Mouse (Mus musculus): ENCODE results near the gene Olfr370. TPM values are rescaled to one million over a fixed set of nuclear protein-coding genes. Genes with fewer than 3 reads are reported as not detected.
"Not testable (repeated sequence)": the region's sequence is repeated elsewhere in the genome, so short reads cannot be mapped to it uniquely, and the experiment has no call there.

The Olfr370 gene
- total and polyA plus RNA-seq, 3 experiments: 0.22 TPM; not detected in 2

DNA sequence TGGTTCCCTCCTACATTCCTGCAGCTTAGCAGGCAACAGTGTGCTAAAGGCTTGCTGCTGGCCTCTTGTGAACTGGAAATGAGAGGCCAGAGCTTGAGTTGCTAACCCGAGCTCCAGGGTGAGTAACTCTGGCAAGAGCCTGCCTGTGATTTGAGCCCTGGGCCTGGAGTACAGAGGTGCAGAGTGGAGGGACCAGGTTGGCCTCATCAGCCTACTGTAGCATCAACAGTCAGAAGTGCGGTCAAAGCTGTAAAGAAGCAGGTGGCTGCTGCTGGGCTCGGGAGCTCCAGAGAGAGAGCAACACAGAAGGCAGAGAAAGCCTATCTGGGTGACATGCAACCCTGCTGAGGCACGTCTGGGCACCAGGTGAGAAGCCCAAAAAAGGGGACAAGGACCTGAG, 33.6 kb downstream of the Olfr370 start:
- DNase-seq (ENCODE audit: low spot score) (no peak), ATAC-seq (ENCODE audit: extremely low read depth, insufficient number of reproducible peaks, low FRiP score, poor library complexity, severe bottlenecking) (no peak)
- Histone ChIP-seq H3K36me3 (replicated peaks) (peaks cover 62% of the 10 kb centered on the region), H3K27me3 (ENCODE audit: insufficient read depth, low read length) (no peaks in the 10 kb centered on the region), H3K4me1 (ENCODE audit: insufficient read depth, low read depth, low read length) (peaks cover 61% of the 10 kb centered on the region), H3K9me3 (replicated peaks) (no peaks in the 10 kb centered on the region), H3K4me3 (ENCODE audit: low read depth, low read length) (no peak overlapping the region)
- TF ChIP-seq POLR2AphosphoS5 (IDR thresholded peaks at IDR 0.05; ENCODE audit: insufficient replicate concordance, low read depth, low read length) (no peak), GATA1 (IDR thresholded peaks at IDR 0.05; ENCODE audit: borderline replicate concordance, low read length) (no peak), GATA2 (IDR thresholded peaks at IDR 0.05; ENCODE audit: borderline replicate concordance, low read depth, low read length) (no peak), TAL1 (conservative IDR thresholded peaks at IDR 0.05; ENCODE audit: low read depth, low read length) (no peak), CTCF (IDR thresholded peaks at IDR 0.05; ENCODE audit: low read depth, low read length) (no peak)

DNA sequence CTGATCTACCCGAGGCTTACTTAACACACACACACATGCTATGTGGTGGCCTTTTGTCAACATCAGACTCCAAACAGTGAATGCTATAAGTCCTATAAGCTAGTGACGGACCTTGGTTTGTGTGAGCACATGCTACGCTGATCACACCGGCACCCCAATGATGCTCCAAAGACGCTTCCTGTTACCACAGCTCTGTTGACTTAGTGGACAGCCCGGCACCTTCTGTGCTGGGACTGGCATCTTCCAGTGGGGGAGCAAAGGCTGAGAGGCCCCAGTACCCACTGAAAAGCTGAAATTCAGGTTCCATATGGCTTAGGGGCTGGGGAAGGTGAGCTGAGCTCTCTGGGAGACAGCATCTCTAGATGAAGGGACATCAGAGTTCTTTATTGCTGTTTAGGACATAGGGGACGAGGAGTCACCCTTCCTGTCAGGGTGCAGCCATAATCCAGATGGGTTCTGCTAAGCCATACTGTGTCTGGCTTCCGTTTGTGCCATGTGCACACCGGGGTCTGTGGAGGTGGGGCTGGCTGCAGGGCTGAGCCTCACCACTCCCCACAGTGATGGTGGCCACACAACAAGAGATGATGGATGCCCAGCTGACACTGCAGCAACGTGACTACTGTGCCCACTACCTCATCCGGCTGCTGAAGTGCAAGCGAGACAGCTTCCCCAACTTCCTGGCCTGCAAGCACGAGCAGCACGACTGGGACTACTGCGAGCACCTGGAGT, 34.9 kb downstream of the Olfr370 start:
- DNase-seq (ENCODE audit: low spot score) (no peak), ATAC-seq (ENCODE audit: extremely low read depth, insufficient number of reproducible peaks, low FRiP score, poor library complexity, severe bottlenecking) (no peak)
- no peak for TF ChIP-seq GATA1 (IDR thresholded peaks at IDR 0.05; ENCODE audit: borderline replicate concordance, low read length)
- no peak for TF ChIP-seq GATA2 (IDR thresholded peaks at IDR 0.05; ENCODE audit: borderline replicate concordance, low read depth, low read length)
- TF ChIP-seq CTCF (IDR thresholded peaks at IDR 0.05; ENCODE audit: low read depth, low read length): no peak
- no peak for TF ChIP-seq TAL1 (conservative IDR thresholded peaks at IDR 0.05; ENCODE audit: low read depth, low read length)
- no peak for TF ChIP-seq POLR2AphosphoS5 (IDR thresholded peaks at IDR 0.05; ENCODE audit: insufficient replicate concordance, low read depth, low read length)
- no peaks in the 10 kb centered on the region for H3K9me3 ChIP-seq (replicated peaks)
- peaks cover 67% of the 10 kb centered on the region for H3K4me1 ChIP-seq (ENCODE audit: insufficient read depth, low read depth, low read length)
- peaks cover 74% of the 10 kb centered on the region for H3K36me3 ChIP-seq (replicated peaks)
- H3K27me3 ChIP-seq (ENCODE audit: insufficient read depth, low read length): no peaks in the 10 kb centered on the region
- H3K4me3 ChIP-seq (ENCODE audit: low read depth, low read length): no peak overlapping the region

DNA sequence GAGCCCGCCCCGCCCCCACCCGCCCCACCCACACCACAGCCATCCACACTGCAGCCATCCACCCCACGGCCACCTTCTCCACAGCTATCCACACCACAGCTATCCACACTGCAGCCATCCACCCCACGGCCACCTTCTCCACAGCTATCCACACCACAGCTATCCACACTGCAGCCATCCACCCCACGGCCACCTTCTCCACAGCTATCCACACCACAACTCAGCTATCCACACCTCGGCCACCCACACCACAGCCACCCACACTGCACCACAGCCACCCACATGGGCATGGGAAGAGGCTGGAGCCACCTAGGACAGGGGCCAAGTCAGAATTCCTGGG, 35.4 kb downstream of the Olfr370 start:
- not testable (repeated sequence) for H3K27me3 ChIP-seq (ENCODE audit: insufficient read depth, low read length); DNase-seq (ENCODE audit: low spot score); H3K4me3 ChIP-seq (ENCODE audit: low read depth, low read length); H3K9me3 ChIP-seq (replicated peaks); ATAC-seq (ENCODE audit: extremely low read depth, insufficient number of reproducible peaks, low FRiP score, poor library complexity, severe bottlenecking)
- Histone ChIP-seq H3K36me3 (replicated peaks) (peaks cover 80% of the 10 kb centered on the region), H3K4me1 (ENCODE audit: insufficient read depth, low read depth, low read length) (peaks cover 70% of the 10 kb centered on the region)

DNA sequence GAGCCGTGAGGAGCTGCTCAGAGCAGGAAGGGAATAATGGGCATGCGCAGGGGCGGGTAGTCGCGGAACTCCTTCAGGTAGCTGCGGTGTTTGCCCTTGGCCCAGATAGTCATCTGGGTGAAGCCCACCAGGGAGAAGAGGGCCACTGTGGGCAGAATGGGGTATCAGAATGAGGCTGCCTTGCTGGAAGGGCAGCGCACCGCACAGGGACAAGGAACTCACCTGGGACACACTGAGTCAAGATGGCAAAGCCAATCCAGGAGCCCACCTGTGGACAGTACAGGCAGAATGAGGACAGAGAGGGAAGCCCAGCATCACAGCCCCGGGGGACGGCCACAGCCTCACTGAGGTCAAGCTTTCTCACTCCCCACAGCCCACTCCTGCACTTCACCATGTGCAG, 36.2 kb downstream of the Olfr370 start:
- DNase-seq (ENCODE audit: low spot score) (no peak), ATAC-seq (ENCODE audit: extremely low read depth, insufficient number of reproducible peaks, low FRiP score, poor library complexity, severe bottlenecking) (no peak)
- H3K4me3 ChIP-seq (ENCODE audit: low read depth, low read length): no peak overlapping the region
- peaks cover 88% of the 10 kb centered on the region for H3K36me3 ChIP-seq (replicated peaks)
- no peaks in the 10 kb centered on the region for H3K27me3 ChIP-seq (ENCODE audit: insufficient read depth, low read length)
- no peaks in the 10 kb centered on the region for H3K9me3 ChIP-seq (replicated peaks)
- peaks cover 66% of the 10 kb centered on the region for H3K4me1 ChIP-seq (ENCODE audit: insufficient read depth, low read depth, low read length)
- TF ChIP-seq POLR2AphosphoS5 (IDR thresholded peaks at IDR 0.05; ENCODE audit: insufficient replicate concordance, low read depth, low read length) (no peak), GATA2 (IDR thresholded peaks at IDR 0.05; ENCODE audit: borderline replicate concordance, low read depth, low read length) (no peak), GATA1 (IDR thresholded peaks at IDR 0.05; ENCODE audit: borderline replicate concordance, low read length) (no peak), TAL1 (conservative IDR thresholded peaks at IDR 0.05; ENCODE audit: low read depth, low read length) (no peak), CTCF (IDR thresholded peaks at IDR 0.05; ENCODE audit: low read depth, low read length) (no peak)

DNA sequence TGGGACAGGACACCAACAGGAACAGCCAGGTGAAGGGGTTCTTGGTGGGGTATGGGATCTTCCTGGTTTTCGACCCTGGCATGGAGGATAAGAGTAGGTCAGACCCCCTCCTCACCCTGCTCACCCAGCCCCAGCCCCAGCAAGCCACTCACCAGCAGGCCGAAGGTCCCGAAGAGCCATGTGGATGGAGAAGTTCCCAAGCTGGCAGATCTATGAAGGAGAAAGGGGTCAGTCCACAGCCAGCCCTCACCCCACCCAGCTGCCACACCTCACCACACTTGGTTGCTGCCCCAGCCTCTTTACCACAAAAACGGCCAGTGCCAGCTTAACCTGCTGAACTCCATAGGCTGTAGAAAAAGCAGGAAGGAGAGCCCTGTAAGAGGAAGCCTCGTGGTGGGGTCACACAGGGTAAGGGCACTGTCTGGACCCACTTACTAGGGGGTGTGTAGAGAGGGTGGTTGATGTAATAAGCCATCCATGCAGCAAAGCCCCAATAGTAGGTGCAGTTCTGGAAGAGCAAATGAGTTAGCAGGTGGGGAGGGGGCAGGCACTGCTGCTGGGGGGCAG, 36.7 kb downstream of the Olfr370 start:
- H3K36me3 ChIP-seq (replicated peaks): peaks cover 93% of the 10 kb centered on the region
- ATAC-seq (ENCODE audit: extremely low read depth, insufficient number of reproducible peaks, low FRiP score, poor library complexity, severe bottlenecking): no peak
- H3K27me3 ChIP-seq (ENCODE audit: insufficient read depth, low read length): no peaks in the 10 kb centered on the region
- H3K4me1 ChIP-seq (ENCODE audit: insufficient read depth, low read depth, low read length): peaks cover 62% of the 10 kb centered on the region
- no peak for DNase-seq (ENCODE audit: low spot score)
- H3K9me3 ChIP-seq (replicated peaks): no peaks in the 10 kb centered on the region
- H3K4me3 ChIP-seq (ENCODE audit: low read depth, low read length): no peak overlapping the region
- TF ChIP-seq TAL1 (conservative IDR thresholded peaks at IDR 0.05; ENCODE audit: low read depth, low read length) (no peak), GATA1 (IDR thresholded peaks at IDR 0.05; ENCODE audit: borderline replicate concordance, low read length) (no peak), CTCF (IDR thresholded peaks at IDR 0.05; ENCODE audit: low read depth, low read length) (no peak), GATA2 (IDR thresholded peaks at IDR 0.05; ENCODE audit: borderline replicate concordance, low read depth, low read length) (no peak), POLR2AphosphoS5 (IDR thresholded peaks at IDR 0.05; ENCODE audit: insufficient replicate concordance, low read depth, low read length) (no peak)

DNA sequence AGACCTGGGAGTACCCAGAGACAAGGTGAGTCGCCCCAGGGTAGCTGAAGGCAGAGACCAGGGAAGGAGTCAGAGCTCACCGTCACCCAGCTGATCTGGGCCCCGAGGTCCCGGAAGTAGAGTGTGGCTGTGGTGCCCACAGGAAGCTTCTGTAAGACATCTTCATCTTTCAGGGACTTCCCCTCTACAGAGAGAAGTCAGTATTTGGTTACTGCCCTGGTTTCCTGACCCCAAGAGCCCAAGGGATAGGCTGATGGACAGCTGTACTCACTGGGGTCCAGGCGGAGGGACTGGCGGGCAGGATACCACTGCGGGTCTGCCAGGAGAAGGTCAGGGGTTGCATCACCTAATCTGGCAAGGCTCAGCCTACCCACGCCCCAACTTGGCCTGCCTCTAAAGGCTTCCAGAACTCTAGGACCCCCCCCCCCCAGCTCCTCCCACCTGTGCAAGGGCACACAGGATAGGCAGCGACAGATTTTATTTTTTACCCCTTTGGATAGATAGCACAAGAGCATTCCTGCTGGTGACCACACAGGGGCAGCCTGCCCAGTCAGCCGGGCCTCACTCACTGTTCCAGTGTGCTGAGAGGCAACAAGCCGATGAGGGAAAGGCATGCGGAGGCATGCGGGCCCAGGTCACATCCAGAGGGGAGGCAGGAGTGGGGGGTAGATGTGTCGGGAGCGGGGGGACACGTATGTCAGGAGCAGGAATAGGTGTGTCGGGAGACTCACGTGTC, 37.7 kb downstream of the Olfr370 start:
- ATAC-seq (ENCODE audit: extremely low read depth, insufficient number of reproducible peaks, low FRiP score, poor library complexity, severe bottlenecking): no peak

More for the DNA sequence above, 37.7 kb downstream of the Olfr370 start:
- Histone ChIP-seq H3K9me3 (replicated peaks) (no peaks in the 10 kb centered on the region), H3K27me3 (ENCODE audit: insufficient read depth, low read length) (no peaks in the 10 kb centered on the region), H3K4me3 (ENCODE audit: low read depth, low read length) (no peak overlapping the region), H3K4me1 (ENCODE audit: insufficient read depth, low read depth, low read length) (peaks cover 57% of the 10 kb centered on the region), H3K36me3 (replicated peaks) (peaks cover 98% of the 10 kb centered on the region)
- no peak for DNase-seq (ENCODE audit: low spot score)
- no peak for TF ChIP-seq POLR2AphosphoS5 (IDR thresholded peaks at IDR 0.05; ENCODE audit: insufficient replicate concordance, low read depth, low read length)
- no peak for TF ChIP-seq GATA1 (IDR thresholded peaks at IDR 0.05; ENCODE audit: borderline replicate concordance, low read length)

All from G1E (cell line).